Mouse (Mus musculus) testis, postnatal 10 days (tissue): Measurements from ENCODE around the gene Gm28043.
"Not testable (repeated sequence)": the region's sequence is repeated elsewhere in the genome, so short reads cannot be mapped to it uniquely, and the experiment has no call there.

Experiments
- DNase-seq: peaks from one replicate; pipeline ENCODE4 v3.0.0; 2021; ENCODE audit warnings: low spot score

The Gm28043 gene

DNA sequence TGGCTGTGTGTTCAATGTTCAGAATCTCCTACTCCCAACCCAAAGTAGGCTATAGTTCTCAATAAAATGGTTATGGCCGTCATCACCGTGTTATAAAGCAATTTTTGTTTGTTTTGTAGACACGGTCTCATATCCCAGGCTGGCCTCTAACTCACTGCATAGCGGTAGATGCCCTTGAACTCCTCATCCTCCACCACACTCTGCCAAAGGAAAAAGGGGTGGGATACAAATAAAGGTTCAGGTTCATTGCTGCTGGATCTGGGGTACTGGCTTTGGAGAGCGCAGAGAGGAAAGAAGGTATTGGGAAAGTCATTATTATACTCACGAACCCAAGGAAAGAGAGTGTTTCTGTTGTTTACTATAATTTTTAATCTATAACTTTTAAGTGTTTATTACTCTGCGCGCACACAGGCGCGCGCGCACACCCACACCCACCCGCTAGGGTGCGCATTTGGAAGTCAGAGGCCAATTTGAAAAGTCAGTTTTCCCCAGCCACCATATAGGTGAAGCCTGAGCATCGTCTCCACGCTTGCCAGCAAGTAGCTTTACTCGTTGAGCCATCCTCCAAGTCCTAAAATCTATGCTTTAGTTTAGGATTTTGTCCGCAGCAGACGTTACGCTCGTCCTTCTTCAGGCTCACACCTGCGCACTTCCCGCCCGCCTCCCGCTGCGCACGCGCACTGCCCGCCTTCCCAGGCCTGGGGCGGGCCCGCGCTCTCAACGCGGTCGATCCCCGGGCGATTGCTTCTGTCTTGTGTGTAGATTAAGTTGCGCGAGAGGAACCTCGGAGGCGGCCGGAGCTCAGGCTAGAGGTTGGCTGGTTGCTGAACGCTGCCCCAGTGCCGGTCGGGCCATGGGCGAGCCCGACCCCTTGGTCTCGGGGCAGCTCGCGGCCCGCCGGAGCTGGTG, at the start of gene Gm28043, which contains the start of gene Rnf8:
Gene Gm28043 (plus strand): TSS at position 762 of the 909 bp plus-strand sequence.
Gene Rnf8 (plus strand): TSS at position 676 of the 909 bp plus-strand sequence.
- peak; percentile 97 for DNase-seq

GRCm38 (mm10) chr17:29565521-29565920, 49.2 kb upstream of the Gm28043 start:
- no peak for DNase-seq

DNA sequence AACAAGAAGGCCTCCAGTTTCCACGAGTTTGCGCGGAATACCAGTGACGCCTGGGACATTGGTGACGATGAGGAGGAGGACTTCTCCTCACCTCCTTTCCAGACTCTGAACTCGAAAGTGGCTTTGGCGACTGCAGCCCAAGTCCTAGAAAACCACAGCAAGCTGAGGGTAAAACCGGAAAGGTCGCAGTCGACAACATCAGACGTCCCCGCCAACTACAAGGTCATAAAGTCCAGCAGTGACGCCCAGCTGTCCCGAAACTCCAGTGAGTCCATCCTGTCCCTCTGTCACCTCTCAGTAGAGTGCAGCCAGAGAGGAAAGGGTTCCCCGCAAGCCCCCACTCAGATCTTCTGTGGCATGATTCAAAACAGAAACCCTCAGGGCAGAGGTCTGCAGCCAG, 46.2 kb upstream of the Gm28043 start:
- no peak for DNase-seq

DNA sequence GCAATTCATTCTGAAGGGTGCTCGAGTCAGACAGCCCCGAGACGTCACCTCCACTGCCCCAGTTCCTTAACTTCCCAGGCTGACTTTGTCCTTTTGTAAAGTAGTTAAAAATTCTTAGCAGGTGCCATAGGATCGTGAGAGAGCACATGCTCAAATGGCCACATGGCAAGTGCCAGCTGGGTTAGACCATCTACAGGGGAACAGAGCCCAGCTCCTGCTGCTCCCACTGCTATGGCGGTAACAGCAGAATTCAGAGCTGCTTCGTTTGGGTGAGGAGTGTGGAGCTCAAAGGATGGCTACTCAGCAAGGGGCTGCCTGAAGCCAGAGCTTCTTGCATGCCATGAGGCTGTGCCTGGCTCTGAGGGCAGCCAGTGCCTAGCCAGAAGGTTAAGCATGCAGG, 44.8 kb upstream of the Gm28043 start:
- no peak for DNase-seq

GRCm38 (mm10) chr17:29579579-29580126, 35.0 kb upstream of the Gm28043 start:
- no peak for DNase-seq

DNA sequence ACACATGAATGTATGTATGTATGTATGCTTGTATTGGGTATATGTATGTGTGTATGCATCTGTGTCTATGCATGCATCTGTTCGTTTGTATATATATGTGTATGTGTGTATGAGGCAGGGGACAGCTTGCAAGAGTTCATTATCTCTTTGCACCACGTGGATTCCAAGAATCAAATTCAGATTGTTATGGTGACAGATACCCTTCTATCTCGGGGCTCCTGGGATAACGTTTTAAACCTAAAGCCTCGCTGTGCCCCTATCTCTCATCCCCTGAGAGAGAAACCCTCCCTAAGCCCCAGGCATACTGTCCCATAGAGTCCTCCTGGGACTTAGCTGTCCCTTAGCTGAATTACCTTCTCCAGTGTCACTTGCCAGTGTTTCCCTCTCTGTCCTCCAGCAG, 31.1 kb upstream of the Gm28043 start:
- DNase-seq: no peak

- DNase-seq: no peak
Observed at GRCm38 (mm10) chr17:29584306-29584705, 30.4 kb upstream of the Gm28043 start.

- DNase-seq: no peak
Observed at GRCm38 (mm10) chr17:29584737-29585136, 29.9 kb upstream of the Gm28043 start.

DNA sequence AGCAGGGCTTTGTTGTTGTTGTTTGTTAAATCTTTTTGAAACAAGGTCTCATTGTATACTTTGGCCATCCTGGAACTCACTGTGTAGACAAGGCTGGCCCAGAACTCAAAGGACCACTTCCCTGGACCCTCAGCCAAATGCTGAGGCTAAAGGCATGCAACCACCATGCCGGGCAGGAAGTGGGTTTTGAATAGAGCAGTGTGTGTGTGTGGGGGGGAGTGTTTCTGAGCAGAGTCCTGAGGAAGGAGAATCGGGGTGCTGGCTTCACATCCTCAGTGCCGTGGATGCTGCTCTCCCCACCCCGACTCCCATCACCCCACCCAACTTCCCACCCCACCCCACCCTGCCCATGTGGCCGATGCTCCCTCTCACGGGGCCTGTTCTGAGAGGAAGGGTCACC, 29.2 kb upstream of the Gm28043 start:
- no peak for DNase-seq

GRCm38 (mm10) chr17:29586921-29587320, 27.8 kb upstream of the Gm28043 start:
- DNase-seq: no peak

DNA sequence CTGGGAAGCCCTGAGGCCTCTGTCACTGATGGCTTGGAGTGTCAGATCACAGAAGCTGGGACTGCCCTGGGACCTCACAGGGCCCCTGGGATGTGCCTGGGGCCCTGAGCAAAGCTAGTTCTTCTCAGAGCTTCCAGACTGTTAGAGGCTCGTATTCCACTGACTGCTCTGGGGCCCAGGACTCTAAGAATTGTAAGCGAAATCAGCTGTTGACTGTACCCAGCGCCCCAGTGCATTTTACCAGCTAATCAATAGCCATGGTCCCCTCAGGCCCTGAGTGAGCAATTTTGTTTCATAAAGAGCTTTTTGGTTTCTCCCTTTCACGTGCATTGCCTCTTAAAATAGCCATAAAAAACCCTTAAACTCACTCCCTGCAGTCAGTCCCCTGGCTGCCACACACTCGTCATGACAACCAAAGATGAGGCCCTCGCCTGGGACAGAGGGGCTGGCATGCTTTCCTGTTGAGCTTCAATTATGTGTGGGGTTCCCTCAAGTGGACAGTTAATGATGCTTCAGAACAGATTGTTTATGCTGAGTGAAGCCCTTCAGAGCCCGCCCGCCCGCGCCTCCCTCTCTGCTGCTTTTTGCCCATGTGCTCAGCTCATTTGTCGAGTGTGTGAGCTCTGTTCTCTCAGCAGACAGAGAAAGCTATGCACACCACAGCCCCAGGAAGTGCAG, 25.3 kb upstream of the Gm28043 start:
- no peak for DNase-seq

GRCm38 (mm10) chr17:29595891-29596770, 18.5 kb upstream of the Gm28043 start:
- DNase-seq: no peak

GRCm38 (mm10) chr17:29596771-29597132, 17.9 kb upstream of the Gm28043 start:
- DNase-seq: no peak

DNA sequence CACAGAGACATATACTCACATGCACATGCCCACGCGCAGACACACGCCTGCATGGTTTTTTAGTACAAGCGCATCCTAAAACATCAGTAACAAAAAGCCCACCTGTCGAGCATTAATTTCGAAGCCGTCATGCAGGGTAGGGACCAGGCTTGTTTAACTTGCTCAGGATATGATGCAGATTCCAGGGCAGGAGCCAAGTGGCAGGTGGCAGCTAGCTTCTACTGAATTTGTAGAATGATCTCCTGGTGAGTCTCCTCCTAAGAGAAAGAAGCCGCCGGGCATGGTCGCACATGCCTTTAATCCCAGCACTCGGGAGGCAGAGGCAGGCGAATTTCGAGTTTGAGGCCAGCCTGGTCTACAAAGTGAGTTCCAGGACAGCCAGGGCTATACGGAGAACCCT, 15.6 kb upstream of the Gm28043 start:
- DNase-seq: no peak

- no peak for DNase-seq
Observed at GRCm38 (mm10) chr17:29599537-29599936, 15.1 kb upstream of the Gm28043 start.

DNA sequence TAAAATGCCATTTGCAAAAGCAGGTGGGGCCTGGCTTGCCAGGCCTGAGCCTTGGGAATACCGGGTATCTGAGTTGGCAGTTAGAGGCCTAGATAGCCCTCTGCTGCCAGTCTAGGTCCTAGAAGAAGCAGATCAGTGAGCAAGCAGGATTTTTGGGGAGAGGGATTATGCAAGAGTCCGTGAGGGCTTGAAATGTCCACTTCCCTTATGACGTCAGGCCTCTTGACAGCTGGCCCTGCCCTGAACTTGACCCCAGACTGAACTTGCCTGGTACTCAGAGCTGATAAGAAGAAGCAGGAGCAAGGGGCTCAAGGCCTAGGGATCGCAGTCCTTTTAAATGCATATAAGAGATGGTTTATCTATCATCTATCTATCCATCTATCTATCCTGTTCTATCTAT, 13.3 kb upstream of the Gm28043 start:
- no peak for DNase-seq

- peak; percentile 93 for DNase-seq
Observed at GRCm38 (mm10) chr17:29603283-29603682, 11.4 kb upstream of the Gm28043 start.

DNA sequence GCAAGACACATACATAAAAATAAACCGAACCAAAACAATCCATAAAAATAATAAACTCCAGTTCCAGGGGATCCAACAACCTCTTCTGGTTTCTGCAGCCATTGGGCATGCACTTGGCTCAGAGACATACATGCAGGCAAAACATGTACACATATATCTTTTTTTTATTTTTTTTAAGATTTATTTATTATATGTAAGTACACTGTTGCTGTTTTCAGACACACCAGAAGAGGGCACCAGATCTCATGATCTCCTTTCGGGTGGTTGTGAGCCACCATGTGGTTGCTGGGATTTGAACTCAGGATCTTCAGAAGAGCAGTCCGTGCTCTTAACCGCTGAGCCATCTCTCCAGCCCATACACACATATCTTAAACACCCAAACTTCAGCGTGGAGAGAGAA, 1.2 kb upstream of the Gm28043 start:
- not testable (repeated sequence) for DNase-seq

GRCm38 (mm10) chr17:29615024-29615551, 412 bp downstream of the Gm28043 start:
- no peak for DNase-seq

- DNase-seq: no peak
Observed at GRCm38 (mm10) chr17:29615616-29616015, 940 bp downstream of the Gm28043 start.

GRCm38 (mm10) chr17:29619231-29619630, 4.6 kb downstream of the Gm28043 start:
- DNase-seq: no peak

- DNase-seq: no peak
Observed at GRCm38 (mm10) chr17:29623488-29623887, 8.8 kb downstream of the Gm28043 start.
